Mouse (Mus musculus) urinary bladder, adult 2 months (tissue): ENCODE results near the gene Foxp1. TPM values are rescaled to one million over a fixed set of nuclear protein-coding genes. Genes with fewer than 3 reads are reported as not detected.

Experiments
- DNase-seq: peaks from one replicate; pipeline ENCODE4 v3.0.0; 2022; ENCODE audit warnings: low spot score
- polyA plus RNA-seq: library from polyadenylated mRNA; depleted of rRNA; stranded (reverse); fragments of >200 nt; gene quantifications from 2 replicates; pipeline ENCODE4 v1.2.3, GENCODE M21; 2012

Gene Foxp1
- polyA plus RNA-seq, 1 experiment: 46.5 TPM

GRCm38 (mm10) chr6:99484197-99484725 is 38.3 kb downstream of the Foxp1 start:
- no peak for DNase-seq

- DNase-seq: no peak
Observed at GRCm38 (mm10) chr6:99483556-99483955, 39.0 kb downstream of the Foxp1 start.

GRCm38 (mm10) chr6:99481568-99481967 is 41.0 kb downstream of the Foxp1 start:
- no peak for DNase-seq

- DNase-seq: no peak
Observed at GRCm38 (mm10) chr6:99478873-99479650, 43.5 kb downstream of the Foxp1 start.

- no peak for DNase-seq
Observed at GRCm38 (mm10) chr6:99475040-99475439, 47.5 kb downstream of the Foxp1 start.

GRCm38 (mm10) chr6:99470906-99471305 is 51.6 kb downstream of the Foxp1 start:
- DNase-seq: no peak

GRCm38 (mm10) chr6:99469134-99469834 is 53.2 kb downstream of the Foxp1 start:
- DNase-seq: no peak

GRCm38 (mm10) chr6:99467831-99468230 is 54.7 kb downstream of the Foxp1 start:
- DNase-seq: no peak

- DNase-seq: no peak
Observed at GRCm38 (mm10) chr6:99467109-99467508, 55.4 kb downstream of the Foxp1 start.

GRCm38 (mm10) chr6:99466354-99466753 is 56.2 kb downstream of the Foxp1 start:
- DNase-seq: no peak

GRCm38 (mm10) chr6:99464449-99464848 is 58.1 kb downstream of the Foxp1 start:
- no peak for DNase-seq

GRCm38 (mm10) chr6:99463906-99464305 is 58.6 kb downstream of the Foxp1 start:
- DNase-seq: no peak

- no peak for DNase-seq
Observed at GRCm38 (mm10) chr6:99458775-99459174, 63.7 kb downstream of the Foxp1 start.

- DNase-seq: no peak
Observed at GRCm38 (mm10) chr6:99453763-99454520, 68.6 kb downstream of the Foxp1 start.

- DNase-seq: no peak
Observed at GRCm38 (mm10) chr6:99452638-99453185, 69.8 kb downstream of the Foxp1 start.

GRCm38 (mm10) chr6:99451479-99451878 is 71.0 kb downstream of the Foxp1 start:
- DNase-seq: no peak

- DNase-seq: no peak
Observed at GRCm38 (mm10) chr6:99447447-99447846, 75.1 kb downstream of the Foxp1 start.

GRCm38 (mm10) chr6:99446801-99447415 is 75.6 kb downstream of the Foxp1 start:
- no peak for DNase-seq

GRCm38 (mm10) chr6:99443460-99443859 is 79.1 kb downstream of the Foxp1 start:
- no peak for DNase-seq

- DNase-seq: no peak
Observed at GRCm38 (mm10) chr6:99441100-99441499, 81.4 kb downstream of the Foxp1 start.

- no peak for DNase-seq
Observed at GRCm38 (mm10) chr6:99440606-99441005, 81.9 kb downstream of the Foxp1 start.
